Mouse (Mus musculus) embryonic facial prominence, embryonic 13.5 days (tissue): ENCODE results near the gene Tnfsf13. TPM values are rescaled to one million over a fixed set of nuclear protein-coding genes. Genes with fewer than 3 reads are reported as not detected.

Experiments used
- microRNA counts: library from miRNA; unstranded; fragments of <30 nt; microRNA quantifications from one replicate; lab custom pipeline; 2016
- microRNA-seq: library from miRNA; unstranded; fragments of <30 nt; microRNA quantifications from one replicate; pipeline ENCODE4, GENCODE M21; 2016
- polyA plus RNA-seq: library from polyadenylated mRNA; unstranded; fragments of >200 nt; fragmentation: Nextera tagmentation; extraction: Ambion mirVana; gene quantifications from 2 replicates; pipeline ENCODE4 v1.2.1, GENCODE M21; 2015

The Tnfsf13 gene
- polyA plus RNA-seq, 1 experiment from 2014 or later: 0.21 TPM

MicroRNAs within 50 kb of the gene (microRNA counts, 519-probe panel; counts per million panel counts)
- microRNA mmu-miR-1934 (lab: Ali Mortazavi, UCI) (236 counts per million, percentile 44 among the panel's probes with 10 or more counts), microRNA mmu-miR-467f (lab: Ali Mortazavi, UCI) (2,200 counts per million, percentile 55 among the panel's probes with 10 or more counts)

Small RNA genes lying within 50 kb of the gene (microRNA-seq; reads per million reads assigned to microRNA genes)
- gene Mir1934 (4.4 reads per million, percentile 17 among the genes with 10 or more reads in this experiment), gene Mir467f (not detected)

Other genes with a start within 250 kb of the Tnfsf13 start
- 4.2 and 4.4 TPM in 2 replicates for gene Dnah2, start 136.7 kb downstream of the Tnfsf13 start, polyA plus RNA-seq
- gene Efnb3, start 125.6 kb downstream of the Tnfsf13 start, polyA plus RNA-seq: 43.4 and 46.3 TPM in 2 replicates
- 26.9 TPM in 2 replicates for gene Wrap53, start 105.5 kb downstream of the Tnfsf13 start, polyA plus RNA-seq
- 160 and 186 TPM in 2 replicates for gene Trp53, start 105.4 kb downstream of the Tnfsf13 start, polyA plus RNA-seq
- gene Atp1b2, start 79.8 kb downstream of the Tnfsf13 start, polyA plus RNA-seq: 7.9 and 8.3 TPM in 2 replicates
- gene Shbg, start 67.9 kb downstream of the Tnfsf13 start, polyA plus RNA-seq: 0.50 TPM in 1 of 2 replicates, not detected in the other
- gene Sat2, start 63.8 kb downstream of the Tnfsf13 start, polyA plus RNA-seq: 23.8 and 28.2 TPM in 2 replicates
- gene Fxr2, start 52.8 kb downstream of the Tnfsf13 start, polyA plus RNA-seq: 36.6 and 44.1 TPM in 2 replicates
- 0.41 and 0.63 TPM in 2 replicates for gene Sox15, start 30.5 kb downstream of the Tnfsf13 start, polyA plus RNA-seq
- gene Mpdu1, start 23.1 kb downstream of the Tnfsf13 start, polyA plus RNA-seq: 54.3 and 74.9 TPM in 2 replicates
- 11.4 and 11.9 TPM in 2 replicates for gene Cd68, start 19.6 kb downstream of the Tnfsf13 start, polyA plus RNA-seq
- gene Eif4a1, start 13.4 kb downstream of the Tnfsf13 start, polyA plus RNA-seq: 514 and 625 TPM in 2 replicates
- gene Senp3, start 3.7 kb downstream of the Tnfsf13 start, polyA plus RNA-seq: 119 and 122 TPM in 2 replicates
- gene Tnfsf12, start 10.1 kb upstream of the Tnfsf13 start, polyA plus RNA-seq: 5.7 and 6.4 TPM in 2 replicates
- 2.8 and 3.8 TPM in 2 replicates for gene Tnfsfm13, start 10.3 kb upstream of the Tnfsf13 start, polyA plus RNA-seq
- gene Polr2a, start 72.9 kb upstream of the Tnfsf13 start, polyA plus RNA-seq: 27.3 and 31.3 TPM in 2 replicates
- not detected in 2 replicates for gene Slc35g3, start 76.2 kb upstream of the Tnfsf13 start, polyA plus RNA-seq
- 3.5 and 4.8 TPM in 2 replicates for gene Zbtb4, start 80.1 kb upstream of the Tnfsf13 start, polyA plus RNA-seq
- gene Chrnb1, start 110.2 kb upstream of the Tnfsf13 start, polyA plus RNA-seq: 5.4 and 5.7 TPM in 2 replicates
- 3.6 TPM in 2 replicates for gene Fgf11, start 116.1 kb upstream of the Tnfsf13 start, polyA plus RNA-seq
- gene Tmem102, start 119.8 kb upstream of the Tnfsf13 start, polyA plus RNA-seq: 4.0 and 4.7 TPM in 2 replicates
- not detected in 2 replicates for gene Gm39566, start 129.5 kb upstream of the Tnfsf13 start, polyA plus RNA-seq
- not detected in 2 replicates for gene Spem2, start 132.7 kb upstream of the Tnfsf13 start, polyA plus RNA-seq
- 0.26 TPM in 1 of 2 replicates, not detected in the other for gene Spem1, start 136.4 kb upstream of the Tnfsf13 start, polyA plus RNA-seq
- gene Nlgn2, start 152.0 kb upstream of the Tnfsf13 start, polyA plus RNA-seq: 14.1 and 15.2 TPM in 2 replicates
- gene Tmem256, start 152.7 kb upstream of the Tnfsf13 start, polyA plus RNA-seq: 358 and 423 TPM in 2 replicates
- gene Plscr3, start 160.6 kb upstream of the Tnfsf13 start, polyA plus RNA-seq: 145 and 154 TPM in 2 replicates
- 4.9 and 5.3 TPM in 2 replicates for gene Tnk1, start 172.9 kb upstream of the Tnfsf13 start, polyA plus RNA-seq
- not detected in 2 replicates for gene Tmem95, start 192.2 kb upstream of the Tnfsf13 start, polyA plus RNA-seq
- 3.8 and 4.4 TPM in 2 replicates for gene Kctd11, start 195.6 kb upstream of the Tnfsf13 start, polyA plus RNA-seq
- gene Acap1, start 209.8 kb upstream of the Tnfsf13 start, polyA plus RNA-seq: 0.74 and 1.6 TPM in 2 replicates
- gene 2810408A11Rik, start 215.2 kb upstream of the Tnfsf13 start, polyA plus RNA-seq: 14.8 and 15.6 TPM in 2 replicates
- 12.3 and 12.6 TPM in 2 replicates for gene Neurl4, start 215.3 kb upstream of the Tnfsf13 start, polyA plus RNA-seq
- 79.5 and 85.5 TPM in 2 replicates for gene Gps2, start 228.1 kb upstream of the Tnfsf13 start, polyA plus RNA-seq
- 1,558 and 1,689 TPM in 2 replicates for gene Eif5a, start 236.2 kb upstream of the Tnfsf13 start, polyA plus RNA-seq